Comparison of ENCODE assay signal across 15 mouse cellular contexts in the genomic region with DNA sequence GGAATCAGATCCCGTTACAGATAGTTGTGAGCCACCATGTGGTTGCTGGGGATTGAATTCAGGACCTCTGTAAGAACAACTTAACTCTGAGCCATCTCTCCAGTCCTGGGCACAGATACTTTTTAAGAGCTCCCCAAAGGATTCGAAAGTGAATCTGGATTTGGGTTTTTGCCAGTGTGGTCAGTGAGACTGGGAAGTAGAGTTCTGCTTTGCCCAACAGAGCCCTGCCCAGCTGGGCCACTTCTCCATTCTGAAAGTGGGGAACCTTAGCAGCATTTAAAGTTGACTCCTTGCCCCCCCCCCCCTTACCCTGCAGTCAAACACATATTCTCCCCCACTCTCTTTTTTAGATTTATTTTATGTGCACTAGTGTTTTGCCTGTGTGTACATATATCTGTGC. TPM values are rescaled to one million over a fixed set of nuclear protein-coding genes. Genes with fewer than 3 reads are reported as not detected.
DNase-seq lines count a peak whose midpoint lies in the region; ATAC-seq lines count a peak whose summit lies in the region.
"Had no signal": no experiment of that assay in that cellular context is flagged by ENCODE, and none has a peak within 500 bp of the region (broad histone marks: within the 10 kb centered on the region; RNA-seq: fewer than 3 reads in every experiment).

No protein-coding gene starts in this region.

- no peak for ATAC-seq in activated CD4-positive, CD25-positive, alpha-beta regulatory T cell, adult 4 months
- ATAC-seq: forebrain, embryonic 14.5 days; hindbrain, embryonic 16.5 days had no signal

- peak; percentile 52 for DNase-seq in layer of hippocampus, adult 11-12 months (ENCODE audit: low spot score)
- DNase-seq in layer of hippocampus, postnatal 36 days = no peak
- DNase-seq in spleen, postnatal 36 days (ENCODE audit: low spot score in 2 of 2) = peak; percentile 59 to 72
- DNase-seq in spleen, adult 18-20 months = no peak
- peak; percentile 46 to 55 for DNase-seq in lung, postnatal 4 days
- no peak for DNase-seq in frontal cortex, postnatal 10 days (ENCODE audit: low spot score in 2 of 2)
- no peak for DNase-seq in kidney, postnatal 14 days
- DNase-seq: cerebellum, postnatal 14 days; gastrocnemius, postnatal 14 days; kidney, adult 2 months had no signal

RNA-seq across cellular contexts. Expression of a gene that starts 10.2 kb away (rescaled TPM):
- total RNA-seq in layer of hippocampus, postnatal 36 days (2021) = under 1 TPM; 0.40 to 0.56 TPM
- polyA plus RNA-seq in activated CD4-positive, CD25-positive, alpha-beta regulatory T cell, adult 4 months (2017; shearing (Covaris generic)) = under 1 TPM in 1 of 2 experiments, not detected in 1; 0.12 TPM

RNA-seq across cellular contexts. Expression of a gene that starts 28.7 kb away (rescaled TPM):
- 1 to 10 TPM; 3.6 to 5.1 TPM for total RNA-seq in layer of hippocampus, postnatal 36 days (2021)
- under 1 TPM in 1 of 2 experiments, not detected in 1; 0.15 TPM for polyA plus RNA-seq in activated CD4-positive, CD25-positive, alpha-beta regulatory T cell, adult 4 months (2017; shearing (Covaris generic))
- total RNA-seq: megakaryocyte-erythroid progenitor cell, adult 5-6 weeks had no signal

RNA-seq across cellular contexts. Expression of a gene that starts 54.5 kb away (rescaled TPM):
- total RNA-seq in layer of hippocampus, postnatal 36 days (2021) = not detected
- under 1 TPM in 1 of 2 experiments, not detected in 1; 0.32 TPM for polyA plus RNA-seq in activated CD4-positive, CD25-positive, alpha-beta regulatory T cell, adult 4 months (2017; shearing (Covaris generic))
- polyA plus RNA-seq: forebrain, embryonic 14.5 days; hindbrain, embryonic 16.5 days; limb, embryonic 12.5 days had no signal

Comparison
In these comparisons a context has a peak if more than half of its experiments do, and no peak if none do; other contexts are left out.
1. DNase-seq: peak in layer of hippocampus, adult 11-12 months (single experiment), spleen, postnatal 36 days (2 of 2) and lung, postnatal 4 days (2 of 2); none in layer of hippocampus, postnatal 36 days (0 of 2), spleen, adult 18-20 months (0 of 2), frontal cortex, postnatal 10 days (0 of 2) and kidney, postnatal 14 days (single experiment).